Mouse (Mus musculus): ENCODE data around the gene Txndc17.
"Not testable (repeated sequence)": the region's sequence is repeated elsewhere in the genome, so short reads cannot be mapped to it uniquely, and the experiment has no call there.

Gene Txndc17

GRCm38 (mm10) chr11:72207204-72207833 lies at the start of gene Txndc17, which contains the start of gene 4933427D14Rik:
Gene Txndc17 (plus strand): TSS chr11:72207547.
Gene 4933427D14Rik (minus strand): TSS chr11:72207459.
- DNase-seq (ENCODE audit: low spot score in 2 of 2), result peak; percentile 72 to 73

GRCm38 (mm10) chr11:72163198-72163597 lies 44.1 kb upstream of the Txndc17 start:
- no peak for DNase-seq (ENCODE audit: low spot score in 2 of 2)

- no peak for DNase-seq (ENCODE audit: low spot score in 2 of 2)
Measured at GRCm38 (mm10) chr11:72169871-72170270, 37.5 kb upstream of the Txndc17 start.

- not testable (repeated sequence) for DNase-seq (ENCODE audit: low spot score in 2 of 2)
Measured at GRCm38 (mm10) chr11:72171906-72172305, 35.4 kb upstream of the Txndc17 start.

- no peak for DNase-seq (ENCODE audit: low spot score in 2 of 2)
Measured at GRCm38 (mm10) chr11:72173506-72173905, 33.8 kb upstream of the Txndc17 start.

GRCm38 (mm10) chr11:72174721-72175120 lies 32.6 kb upstream of the Txndc17 start:
- no peak for DNase-seq (ENCODE audit: low spot score in 2 of 2)

- DNase-seq (ENCODE audit: low spot score in 2 of 2), result no peak
Measured at GRCm38 (mm10) chr11:72175966-72176365, 31.4 kb upstream of the Txndc17 start.

- DNase-seq (ENCODE audit: low spot score in 2 of 2), result no peak
Measured at GRCm38 (mm10) chr11:72176553-72176952, 30.8 kb upstream of the Txndc17 start.

- DNase-seq (ENCODE audit: low spot score in 2 of 2), result no peak
Measured at GRCm38 (mm10) chr11:72180556-72180955, 26.8 kb upstream of the Txndc17 start.

- no peak for DNase-seq (ENCODE audit: low spot score in 2 of 2)
Measured at GRCm38 (mm10) chr11:72181136-72181535, 26.2 kb upstream of the Txndc17 start.

GRCm38 (mm10) chr11:72184252-72184651 lies 23.1 kb upstream of the Txndc17 start:
- no peak for DNase-seq (ENCODE audit: low spot score in 2 of 2)

GRCm38 (mm10) chr11:72190857-72191256 lies 16.5 kb upstream of the Txndc17 start:
- DNase-seq (ENCODE audit: low spot score in 2 of 2), result no peak

- DNase-seq (ENCODE audit: low spot score in 2 of 2), result no peak
Measured at GRCm38 (mm10) chr11:72194259-72194658, 13.1 kb upstream of the Txndc17 start.

- no peak for DNase-seq (ENCODE audit: low spot score in 2 of 2)
Measured at GRCm38 (mm10) chr11:72196506-72196905, 10.8 kb upstream of the Txndc17 start.

- no peak for DNase-seq (ENCODE audit: low spot score in 2 of 2)
Measured at GRCm38 (mm10) chr11:72203440-72203839, 3.9 kb upstream of the Txndc17 start.

GRCm38 (mm10) chr11:72205256-72205655 lies 2.1 kb upstream of the Txndc17 start:
- no peak for DNase-seq (ENCODE audit: low spot score in 2 of 2)

GRCm38 (mm10) chr11:72206341-72207203 lies 775 bp upstream of the Txndc17 start, which contains the start of gene Gm43951:
Gene Gm43951 (minus strand): TSS chr11:72206840.
- DNase-seq (ENCODE audit: low spot score in 2 of 2), result no peak

- no peak for DNase-seq (ENCODE audit: low spot score in 2 of 2)
Measured at GRCm38 (mm10) chr11:72207834-72208377, 559 bp downstream of the Txndc17 start.

GRCm38 (mm10) chr11:72214591-72215409 lies 7.5 kb downstream of the Txndc17 start:
- peak; percentile 90 to 94 for DNase-seq (ENCODE audit: low spot score in 2 of 2)

GRCm38 (mm10) chr11:72215410-72215797 lies 8.1 kb downstream of the Txndc17 start, which contains the start of gene Med31:
Gene Med31 (minus strand): TSS chr11:72215592.
- DNase-seq (ENCODE audit: low spot score in 2 of 2), result peak; percentile 69 to 72

- DNase-seq (ENCODE audit: low spot score in 2 of 2), result no peak
Measured at GRCm38 (mm10) chr11:72217116-72217515, 9.8 kb downstream of the Txndc17 start.

GRCm38 (mm10) chr11:72221278-72221677 lies 13.9 kb downstream of the Txndc17 start:
- peak; percentile 62 to 74 for DNase-seq (ENCODE audit: low spot score in 2 of 2)
